Mouse (Mus musculus) frontal cortex, postnatal 36 days (tissue): ENCODE measurements around the gene Gm11562.
A peak's percentile ranks its signal among the peaks of the same experiment; 100 is the strongest.
"Not testable (repeated sequence)": the region's sequence is repeated elsewhere in the genome, so short reads cannot be mapped to it uniquely, and the experiment has no call there.

Experiments
- DNase-seq, 2 experiments: peaks; one replicate each; pipeline ENCODE4 v3.0.0; 2022; ENCODE audit warnings: low spot score in 2 of 2

Gene Gm11562

DNA sequence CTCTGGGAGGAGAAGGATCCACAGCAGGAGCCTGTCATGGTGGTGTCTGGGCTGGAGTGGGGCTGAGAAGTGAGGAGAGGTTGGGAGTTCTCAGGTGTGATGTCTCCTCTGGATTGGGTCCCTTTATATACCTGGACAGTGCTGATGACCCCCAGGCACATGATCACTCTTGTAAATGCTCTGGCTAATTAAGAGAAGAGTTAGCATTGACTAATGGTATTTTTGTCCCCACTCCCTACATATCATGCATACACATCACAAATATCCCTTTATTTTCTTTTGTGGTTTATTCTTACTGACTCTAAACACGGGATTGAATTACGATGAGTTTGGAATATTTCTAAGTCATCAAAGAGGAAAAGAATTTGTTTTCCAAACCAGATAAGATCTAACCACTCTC is at the start of gene Gm11562:
Gene Gm11562 (minus strand): TSS at position 101 of the 400 bp plus-strand sequence.
- DNase-seq, result no peak

GRCm38 (mm10) chr11:99665860-99666259 is 45.6 kb upstream of the Gm11562 start, which contains the start of gene Krtap4-6:
Gene Krtap4-6, minus strand, starts transcription at chr11:99665960.
- DNase-seq, result no peak

- no peak for DNase-seq
These were observed 42.6 kb upstream of the Gm11562 start for GRCm38 (mm10) chr11:99662802-99663201.

DNA sequence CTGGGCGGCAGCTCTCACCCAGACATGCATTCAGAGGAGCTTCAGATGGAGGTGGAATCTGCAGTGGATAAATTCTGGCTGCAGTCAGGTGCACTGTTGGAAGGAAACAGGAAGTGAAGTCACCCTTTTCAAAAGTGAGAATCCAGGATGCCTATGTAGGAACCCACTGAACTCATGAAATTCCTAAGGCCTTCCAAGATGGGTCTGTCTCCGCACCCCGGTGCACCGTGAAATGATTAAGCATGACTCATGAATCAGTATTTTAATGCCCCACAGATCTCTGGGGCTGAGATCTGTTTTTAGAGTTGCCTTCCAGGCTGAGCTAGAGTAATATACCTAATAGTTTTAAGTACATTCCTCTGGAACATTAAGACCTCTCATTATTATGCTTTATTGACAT is 39.0 kb upstream of the Gm11562 start:
- no peak for DNase-seq

GRCm38 (mm10) chr11:99658467-99659010 is 38.3 kb upstream of the Gm11562 start, which contains the start of gene Gm11563:
Gene Gm11563, minus strand, starts transcription at chr11:99658960.
- not testable (repeated sequence) for DNase-seq

DNA sequence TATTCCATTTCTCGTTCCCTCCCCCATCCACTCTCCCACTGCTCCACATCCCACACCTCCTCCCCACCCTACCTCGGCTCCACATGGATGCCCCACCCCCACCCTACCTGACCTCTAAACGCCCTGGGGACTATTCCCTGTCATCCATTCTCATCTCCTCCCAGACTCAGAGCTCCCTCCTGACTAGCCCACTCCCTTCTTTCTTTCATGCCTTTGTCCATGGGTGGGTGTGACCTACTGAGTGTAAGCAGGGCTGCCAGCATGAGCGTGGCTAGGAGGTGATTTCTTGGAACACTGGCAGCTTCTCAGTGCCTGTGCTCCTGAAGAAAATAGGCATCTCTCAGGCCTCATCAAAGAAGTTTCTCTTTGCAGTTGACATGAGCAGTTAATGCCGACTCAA is 36.8 kb upstream of the Gm11562 start:
- no peak for DNase-seq

GRCm38 (mm10) chr11:99650136-99650535 is 29.9 kb upstream of the Gm11562 start, which contains the start of gene Gm11555:
Gene Gm11555, minus strand, starts transcription at chr11:99650236.
- no peak for DNase-seq

GRCm38 (mm10) chr11:99646444-99646843 is 26.2 kb upstream of the Gm11562 start:
- peak in 1 of 2 experiments; percentile 28 for DNase-seq

DNA sequence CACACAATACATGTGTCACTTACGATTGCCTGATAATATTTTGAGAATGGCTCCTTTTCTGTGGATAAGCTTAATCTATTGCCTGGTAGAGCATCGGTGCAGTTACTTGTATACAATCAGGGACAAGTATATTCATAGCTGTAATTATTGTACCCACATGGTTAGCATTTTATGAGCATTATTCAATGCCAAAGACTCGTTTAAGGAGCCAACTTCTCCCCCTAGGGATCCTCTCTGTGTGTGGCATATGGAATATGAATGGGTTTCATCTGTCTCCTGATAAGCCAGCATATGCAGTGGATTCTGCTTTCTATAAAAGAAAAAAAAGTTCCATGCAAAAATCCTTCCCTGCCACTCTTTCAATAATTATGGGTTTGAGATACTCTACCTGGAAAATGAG is 24.1 kb upstream of the Gm11562 start:
- DNase-seq, result no peak

- not testable (repeated sequence) for DNase-seq
These were observed 23.5 kb upstream of the Gm11562 start, which contains the start of gene Krtap4-7 for GRCm38 (mm10) chr11:99643635-99644139. Gene Krtap4-7, minus strand, starts transcription at chr11:99644089.

DNA sequence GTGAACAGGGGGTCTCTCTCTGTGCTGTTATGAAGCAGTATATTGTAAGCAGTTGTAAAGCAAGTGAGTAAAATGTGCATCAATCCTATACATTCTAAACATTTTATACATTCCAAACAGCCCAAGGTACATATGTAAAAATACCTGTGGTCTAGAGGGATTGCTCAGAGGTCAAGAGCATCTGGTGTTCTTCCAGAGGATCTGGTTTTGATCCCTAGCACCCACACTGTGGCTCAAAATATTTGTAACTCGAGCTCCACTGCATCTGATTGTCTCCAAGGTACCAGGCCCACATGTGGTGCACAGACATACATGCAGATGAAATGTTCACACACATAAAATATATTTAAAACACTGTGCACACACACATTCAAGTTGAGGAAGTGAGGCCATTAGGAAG is 20.7 kb upstream of the Gm11562 start:
- DNase-seq, result no peak

DNA sequence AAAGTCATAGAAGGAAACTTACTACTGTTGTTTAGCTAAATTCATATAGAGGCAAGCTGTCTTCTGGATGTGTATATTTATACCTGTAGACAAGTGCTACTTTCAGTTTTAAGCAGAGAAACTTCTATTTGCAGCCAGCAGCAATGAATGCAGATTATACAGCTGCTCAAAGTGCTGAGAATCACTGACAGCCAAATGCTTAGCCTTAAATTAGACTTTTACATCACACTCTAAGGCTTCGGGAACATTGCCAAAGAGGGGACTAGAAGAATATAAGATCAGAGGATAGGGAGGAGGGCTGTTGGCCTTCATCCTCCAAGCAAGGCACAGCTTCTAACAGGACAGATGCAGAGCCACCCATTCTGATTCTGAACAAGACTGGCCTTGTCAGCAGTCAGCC is 16.9 kb upstream of the Gm11562 start:
- DNase-seq, result peak in 1 of 2 experiments; percentile 41

GRCm38 (mm10) chr11:99634653-99635134 is 14.5 kb upstream of the Gm11562 start, which contains the start of gene Krtap4-2:
Gene Krtap4-2, minus strand, starts transcription at chr11:99635084.
- DNase-seq, result no peak

- DNase-seq, result peak in 1 of 2 experiments; percentile 51
These were observed 13.1 kb upstream of the Gm11562 start for GRCm38 (mm10) chr11:99633293-99633692.

DNA sequence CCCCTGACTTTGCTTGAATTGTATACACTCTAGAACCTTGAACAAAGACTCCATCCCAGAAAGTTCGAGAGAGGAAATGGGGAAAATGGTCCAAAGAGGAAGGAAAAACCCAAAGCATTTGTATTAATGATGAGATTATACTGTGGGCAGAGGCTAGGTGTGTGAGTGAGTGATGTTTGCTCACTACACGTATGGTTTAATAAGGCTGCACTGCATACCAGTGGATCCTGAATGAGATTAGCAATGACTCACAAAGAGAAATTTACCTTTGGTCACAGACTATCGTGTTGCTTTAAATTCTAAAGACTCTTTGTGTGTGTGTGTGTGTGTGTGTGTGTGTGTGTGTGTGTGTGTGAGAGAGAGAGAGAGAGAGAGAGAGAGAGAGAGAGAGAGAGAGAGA is 10.7 kb upstream of the Gm11562 start:
- no peak for DNase-seq

DNA sequence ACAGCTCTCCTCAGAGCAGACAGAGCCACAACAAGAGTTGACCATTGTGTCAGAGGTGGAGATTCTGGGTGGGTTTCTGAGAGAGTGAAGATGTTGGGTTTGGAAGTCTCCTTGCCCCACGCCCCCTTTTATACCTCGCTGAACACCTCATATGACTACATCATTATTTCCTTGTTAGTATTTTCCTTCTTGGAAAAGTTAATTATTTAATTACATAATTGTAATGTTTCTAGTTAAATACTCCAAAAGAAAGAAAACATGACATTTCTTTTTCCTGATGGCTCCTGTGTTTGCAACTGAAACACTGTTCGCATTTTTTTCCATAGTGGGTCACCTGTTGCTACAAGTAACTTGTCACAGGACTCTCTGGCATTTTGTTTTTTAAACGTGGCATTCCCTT is 7.9 kb upstream of the Gm11562 start, which contains the start of gene Krtap4-1:
Gene Krtap4-1 (minus strand): TSS at position 101 of the 400 bp plus-strand sequence.
- no peak for DNase-seq

DNA sequence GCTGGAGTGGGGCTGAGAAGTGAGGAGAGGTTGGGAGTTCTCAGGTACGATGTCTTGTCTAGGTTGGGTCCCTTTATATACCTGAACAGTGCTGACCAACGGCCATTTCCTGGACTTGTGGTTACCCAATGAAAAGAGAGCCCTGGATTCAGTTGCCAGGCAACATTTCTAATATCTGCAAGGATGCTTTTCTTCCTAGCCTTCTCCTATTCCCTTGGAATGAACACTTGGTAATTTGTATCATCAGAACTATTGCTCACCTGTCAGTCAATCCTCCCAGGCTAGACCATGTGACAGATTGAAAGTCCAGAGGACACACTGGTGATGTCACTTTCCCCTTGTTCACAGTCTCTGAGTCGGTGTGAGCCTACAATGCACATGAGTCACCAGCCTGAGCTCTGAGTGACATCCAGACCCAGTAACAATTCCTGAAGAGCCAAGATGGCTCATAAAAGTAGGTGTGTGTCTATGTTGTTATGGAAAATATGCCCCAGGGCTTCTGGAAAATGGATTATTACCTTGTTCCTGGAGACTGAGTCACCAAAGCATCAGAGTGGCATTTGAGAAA is 5.4 kb downstream of the Gm11562 start, which contains the start of gene Krtap2-4:
Gene Krtap2-4 (minus strand): TSS at position 51 of the 568 bp plus-strand sequence.
- DNase-seq, result no peak

DNA sequence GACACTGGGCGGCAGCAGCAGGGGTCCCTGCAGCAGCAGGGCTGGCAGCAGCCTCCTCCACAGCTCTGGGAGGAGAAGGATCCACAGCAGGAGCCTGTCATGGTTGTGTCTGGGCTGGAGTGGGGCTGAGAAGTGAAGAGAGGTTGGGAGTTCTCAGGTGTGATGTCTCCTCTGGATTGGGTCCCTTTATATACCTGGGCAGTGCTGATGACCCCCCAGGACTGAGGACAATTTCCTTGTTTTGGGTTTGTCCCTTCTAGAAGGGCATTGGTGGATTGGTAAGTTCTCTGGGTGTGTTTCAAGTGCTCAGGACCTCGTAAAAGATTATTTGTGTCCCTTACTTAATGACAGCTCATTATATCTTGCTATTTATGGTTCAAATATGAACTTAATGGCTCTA is 10.1 kb downstream of the Gm11562 start, which contains the start of gene Gm11937:
Gene Gm11937 (minus strand): TSS at position 101 of the 400 bp plus-strand sequence.
- not testable (repeated sequence) for DNase-seq

GRCm38 (mm10) chr11:99609126-99609525 is 11.1 kb downstream of the Gm11562 start:
- DNase-seq, result peak; percentile 22 to 67

DNA sequence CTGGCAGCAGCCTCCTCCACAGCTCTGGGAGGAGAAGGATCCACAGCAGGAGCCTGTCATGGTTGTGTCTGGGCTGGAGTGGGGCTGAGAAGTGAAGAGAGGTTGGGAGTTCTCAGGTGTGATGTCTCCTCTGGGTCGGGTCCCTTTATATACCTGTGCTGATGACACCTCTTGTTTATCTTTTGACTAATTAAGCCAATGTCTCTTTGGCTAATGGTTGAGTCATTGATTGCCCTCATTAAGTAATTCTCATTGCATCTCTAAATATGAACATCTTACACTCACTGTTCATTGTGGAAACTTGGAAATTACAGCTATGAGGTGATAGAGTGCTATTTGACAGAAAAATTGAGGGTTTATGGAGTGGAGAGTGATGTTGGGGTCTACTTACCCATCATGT is 17.0 kb downstream of the Gm11562 start, which contains the start of gene Gm11938:
Gene Gm11938 (minus strand): TSS at position 101 of the 400 bp plus-strand sequence.
- not testable (repeated sequence) for DNase-seq

GRCm38 (mm10) chr11:99597742-99598141 is 22.5 kb downstream of the Gm11562 start, which contains the start of gene Krtap9-3:
Gene Krtap9-3, minus strand, starts transcription at chr11:99598105.
- DNase-seq, result not testable (repeated sequence)

DNA sequence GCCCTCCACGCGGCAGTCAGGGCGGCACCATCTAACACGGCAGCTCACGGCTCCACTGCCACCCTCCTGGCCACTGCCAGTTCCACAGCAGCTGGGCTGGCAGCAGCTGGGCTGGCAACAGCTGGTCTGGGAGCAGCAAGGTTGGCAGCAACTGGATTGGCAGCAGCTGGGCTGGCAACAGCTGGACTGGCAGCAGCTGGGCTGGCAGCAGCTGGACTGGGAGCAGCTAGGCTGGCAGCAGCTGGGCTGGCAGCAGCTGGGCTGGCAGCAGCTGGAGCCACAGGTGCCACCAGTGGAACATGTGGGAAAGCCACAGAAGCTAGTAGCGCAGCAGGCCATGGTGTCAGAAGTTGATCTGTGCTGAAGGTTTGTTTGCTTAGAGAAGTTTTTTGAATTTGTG is 29.3 kb downstream of the Gm11562 start, which contains the start of gene Krtap1-3:
Gene Krtap1-3 (minus strand): TSS at position 359 of the 400 bp plus-strand sequence.
- DNase-seq, result no peak
